Mouse (Mus musculus) intestine, embryonic 16.5 days (tissue): ENCODE measurements at regions not wholly inside any gene's neighbourhood (a gene's known extent, or its start where the extent isn't known, plus 50 kb on each side); places are given as distances from the start of the nearest gene placed in this dataset.

Experiments
- ATAC-seq: fragments of 200-750 bp; cut with Nextera tagmentation; 2 replicates; pipeline ENCODE4 v1.8.0; 2017; ENCODE audit warnings: moderate TSS enrichment, moderate library complexity
- H3K27ac ChIP-seq: fragments of 300-500 bp; sonication (generic); 2 replicates; pipeline ENCODE4 v1.5.1; 2014; ENCODE audit warnings: mild to moderate bottlenecking, low read length
- H3K27me3 ChIP-seq: fragments of 300-500 bp; sonication (generic); replicated peaks from 2 replicates; pipeline ENCODE4 v1.6.1; 2014; ENCODE audit warnings: low read length, control low read depth, mixed read lengths; ENCODE audit not compliant: control insufficient read depth, insufficient read depth
- H3K36me3 ChIP-seq: fragments of 300-500 bp; sonication (generic); 2 replicates; pipeline ENCODE4 v1.6.1; 2014; ENCODE audit warnings: low read length, control low read depth; ENCODE audit not compliant: control insufficient read depth, insufficient read depth
- H3K4me1 ChIP-seq: fragments of 300-500 bp; sonication (generic); 2 replicates; pipeline ENCODE4 v1.6.1; 2014; ENCODE audit warnings: low read length, control low read depth, mixed read lengths; ENCODE audit not compliant: control insufficient read depth, insufficient read depth
- H3K4me2 ChIP-seq: fragments of 300-500 bp; sonication (generic); 2 replicates; pipeline ENCODE4 v1.6.1; 2014; ENCODE audit warnings: low read depth, low read length, control low read depth
- H3K4me3 ChIP-seq: fragments of 300-500 bp; sonication (generic); 2 replicates; pipeline ENCODE4 v1.5.1; 2014; ENCODE audit warnings: mild to moderate bottlenecking, low read length
- H3K9ac ChIP-seq: fragments of 300-500 bp; sonication (generic); 2 replicates; pipeline ENCODE4 v1.6.1; 2014; ENCODE audit warnings: low read depth, low read length
- H3K9me3 ChIP-seq: fragments of 300-500 bp; sonication (generic); 2 replicates; pipeline ENCODE4 v1.6.1; 2016; ENCODE audit warnings: low read length, control low read depth; ENCODE audit not compliant: control insufficient read depth
- WGBS: fragments of 180-500 bp; shearing (Covaris S2); extraction: QIAGEN DNeasy Blood & Tissue Kit; methylation state at CpG from one replicate; pipeline ENCODE4 v1.1.7; 2014; 5-methylcytosine and 5-hydroxymethylcytosine counted together

DNA sequence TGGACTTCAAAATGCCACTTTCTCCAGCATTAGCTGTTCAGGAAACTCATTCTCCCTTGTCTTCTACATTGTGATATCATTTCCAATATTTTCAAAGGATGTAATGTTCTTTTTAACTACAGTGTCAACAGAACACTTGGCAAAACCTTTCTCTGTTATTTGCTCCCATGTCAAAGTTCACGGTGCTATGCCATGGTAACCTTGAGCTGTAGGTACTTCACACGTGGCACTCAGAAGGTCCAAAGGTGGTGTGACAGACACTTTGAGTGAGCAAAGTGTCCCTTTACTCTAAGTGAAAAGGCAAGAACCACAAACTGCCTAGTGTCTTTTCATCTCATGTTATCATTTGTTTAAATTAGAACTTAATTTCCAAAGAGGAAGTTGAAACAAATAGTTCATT is 53.3 kb upstream of the Tram2 start:
- Histone ChIP-seq H3K9me3 (no peaks in the 10 kb centered on the region), H3K4me1 (no peaks in the 10 kb centered on the region), H3K4me2 (no peak overlapping the region), H3K27me3 (no peaks in the 10 kb centered on the region), H3K27ac (no peak overlapping the region), H3K9ac (no peak overlapping the region), H3K36me3 (no peaks in the 10 kb centered on the region), H3K4me3 (no peak overlapping the region)
- ATAC-seq = 0 out of 2 replicates have a peak, but pooled peaks have one; percentile 23
- 50% methylated on average over 2 of the region's 2 CpGs for WGBS

DNA sequence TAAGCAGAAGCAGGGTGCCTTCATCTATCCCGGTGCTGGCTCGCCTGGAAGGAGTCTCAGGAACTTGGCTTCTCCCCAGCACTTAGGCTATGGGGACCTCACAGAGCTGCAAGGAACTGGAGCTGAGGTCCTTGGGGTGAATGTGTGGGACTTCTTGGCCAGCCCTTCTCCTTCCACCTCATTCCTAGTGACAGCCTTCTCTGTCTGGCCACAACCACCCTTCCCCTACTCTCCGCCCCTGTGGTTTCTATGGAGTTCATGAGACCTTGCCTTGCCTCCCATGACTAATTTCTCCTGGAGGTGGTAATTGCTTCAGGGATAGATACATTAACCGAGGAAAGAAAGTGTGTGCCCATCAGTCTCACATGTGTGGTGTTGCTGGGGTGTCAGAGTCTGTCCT is 67.9 kb upstream of the Tram2 start:
- H3K9ac ChIP-seq = no peak overlapping the region
- ATAC-seq = no peak
- WGBS = 68% methylated on average over 4 of the region's 4 CpGs
- H3K9me3 ChIP-seq = no peaks in the 10 kb centered on the region
- H3K4me3 ChIP-seq = no peak overlapping the region
- H3K4me2 ChIP-seq = no peak overlapping the region
- no peaks in the 10 kb centered on the region for H3K4me1 ChIP-seq
- H3K36me3 ChIP-seq = no peaks in the 10 kb centered on the region
- H3K27ac ChIP-seq = no peak overlapping the region
- no peaks in the 10 kb centered on the region for H3K27me3 ChIP-seq

DNA sequence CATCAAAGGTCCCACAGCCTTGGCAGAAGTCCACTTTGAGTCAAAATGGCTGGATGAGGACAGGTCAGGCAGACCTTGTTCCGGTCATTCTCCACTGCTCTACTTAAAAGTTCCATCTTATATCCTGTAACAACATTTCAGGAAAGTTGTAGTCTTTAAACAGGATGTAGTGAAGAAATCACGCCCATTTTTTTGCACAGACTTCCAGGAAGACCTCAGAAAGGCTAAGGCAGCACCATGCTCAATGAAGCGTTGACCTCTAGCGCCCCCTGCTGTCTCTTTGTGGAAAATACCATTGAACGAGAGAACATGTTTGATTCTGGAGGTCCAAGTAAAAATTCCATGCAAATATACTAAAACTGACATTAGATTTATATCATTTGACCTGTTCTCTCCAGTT is 56.6 kb upstream of the Tmem14a start:
- H3K27me3 ChIP-seq = no peaks in the 10 kb centered on the region
- no peaks in the 10 kb centered on the region for H3K9me3 ChIP-seq
- no peaks in the 10 kb centered on the region for H3K4me1 ChIP-seq
- H3K4me2 ChIP-seq = no peak overlapping the region
- H3K4me3 ChIP-seq = no peak overlapping the region
- 19% methylated on average over 5 of the region's 5 CpGs for WGBS
- H3K36me3 ChIP-seq = no peaks in the 10 kb centered on the region
- H3K9ac ChIP-seq = no peak overlapping the region
- no peak for ATAC-seq
- H3K27ac ChIP-seq = no peak overlapping the region

DNA sequence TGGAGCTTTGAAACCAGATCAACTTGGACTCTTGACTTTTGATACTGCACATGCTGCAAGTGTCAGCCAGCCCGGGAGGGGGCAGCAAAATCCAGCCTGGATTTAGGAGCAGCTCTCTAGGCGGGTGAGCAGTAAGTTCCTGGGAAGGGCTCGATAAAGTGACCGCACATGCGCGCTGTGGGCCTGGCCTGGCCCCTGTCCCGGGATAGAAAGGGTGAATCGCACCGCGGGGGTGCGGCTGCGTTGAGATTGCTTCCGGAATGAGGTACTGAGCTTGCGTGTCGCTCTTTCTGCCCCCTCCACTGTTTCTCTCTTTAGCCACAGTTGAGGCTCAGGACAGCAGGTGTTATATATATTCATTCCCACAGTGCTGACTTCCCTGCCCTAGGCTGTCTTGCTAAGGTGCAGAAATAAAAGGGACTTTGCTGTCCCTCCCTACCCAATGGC is 52.1 kb upstream of the Tmem14a start:
- Histone ChIP-seq H3K27me3 (no peaks in the 10 kb centered on the region), H3K9ac (peak overlapping the region; percentile 57), H3K36me3 (no peaks in the 10 kb centered on the region), H3K27ac (no peak overlapping the region), H3K9me3 (no peaks in the 10 kb centered on the region), H3K4me3 (peak overlapping the region; percentile 46), H3K4me2 (peak overlapping the region; percentile 63), H3K4me1 (no peaks in the 10 kb centered on the region)
- WGBS = under 1% methylated on average over 15 of the region's 15 CpGs
- peak; percentile 98 for ATAC-seq

DNA sequence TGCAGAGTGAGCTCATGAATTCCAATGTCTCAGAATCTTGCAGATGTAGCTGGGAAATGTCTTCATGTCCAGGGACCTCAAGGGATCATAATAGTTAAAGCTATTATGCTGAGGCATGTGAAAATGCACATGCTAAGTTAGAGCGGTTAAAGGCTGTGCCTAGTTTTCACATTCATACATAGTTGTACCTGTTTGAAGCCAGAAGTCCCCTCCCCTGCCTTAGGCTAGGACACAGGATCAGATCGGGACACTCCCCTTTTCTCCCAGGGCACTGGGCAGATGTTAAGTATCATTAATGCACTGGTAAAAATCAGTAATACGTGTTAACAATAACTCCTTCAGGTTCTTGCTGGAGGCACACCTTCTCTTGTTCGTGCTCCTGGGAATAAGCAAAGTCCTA is 51.6 kb upstream of the Tmem14a start:
- peak; percentile 68 for ATAC-seq
- Histone ChIP-seq H3K9me3 (no peaks in the 10 kb centered on the region), H3K9ac (peak overlapping the region; percentile 57), H3K36me3 (no peaks in the 10 kb centered on the region), H3K4me3 (peak overlapping the region; percentile 46), H3K4me1 (no peaks in the 10 kb centered on the region), H3K27me3 (no peaks in the 10 kb centered on the region), H3K4me2 (peak overlapping the region; percentile 63), H3K27ac (no peak overlapping the region)
- 54% methylated on average over 4 of the region's 4 CpGs for WGBS
